Mouse (Mus musculus) left cerebral cortex, postnatal 10 days (tissue): ENCODE measurements at regions not wholly inside any gene's neighbourhood (a gene's known extent, or its start where the extent isn't known, plus 50 kb on each side); places are given as distances from the start of the nearest gene placed in this dataset.
A peak's percentile ranks its signal among the peaks of the same experiment; 100 is the strongest.

Source experiments
- DNase-seq, 2 experiments: peaks; one replicate each; pipeline ENCODE4 v3.0.0; 2021 to 2022; ENCODE audit warnings: low spot score in 2 of 2, mixed read lengths in 1 of 2; ENCODE audit errors: extremely low spot score in 1 of 2
- intact Hi-C: fragments of 180-260 bp; cut with DNase I; formaldehyde crosslinking; loops from one replicate; pipeline ENCODE4 v1.15.1; 2025

DNA sequence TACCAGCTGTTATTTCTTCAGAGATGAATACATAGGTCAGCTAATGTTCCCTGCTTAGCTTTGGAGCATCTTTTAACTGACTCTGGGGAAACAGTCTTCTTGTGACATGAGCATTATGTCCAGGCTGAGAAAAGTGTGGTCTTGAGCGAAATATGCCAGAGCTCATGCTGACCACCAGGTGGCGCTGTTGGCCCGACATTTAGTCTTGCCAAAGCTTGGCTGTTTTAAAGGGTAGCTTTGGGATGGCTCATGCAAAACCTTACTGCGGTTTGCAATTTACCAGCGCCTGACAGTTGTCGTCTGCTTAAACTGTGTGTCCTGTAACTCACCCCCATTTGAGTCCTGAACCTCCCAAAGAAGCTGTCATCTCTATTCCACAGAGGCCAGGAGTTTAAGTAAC, 91.6 kb downstream of the Gm525 start:
- intact Hi-C loops = loop anchor here (1.0 to 10.0 kb wide), 4 partner anchors 138 to 1002 kb away; no protein-coding TSS in a partner anchor

GRCm38 (mm10) chr11:89153466-89154406, 80.1 kb downstream of the Gm525 start:
- intact Hi-C loops = no loop called here
- no peak for DNase-seq

More for the DNA sequence above, 91.6 kb downstream of the Gm525 start:
- peak; percentile 72 to 87 for DNase-seq

- no peak for DNase-seq
- intact Hi-C loops = no loop called here
Measured at GRCm38 (mm10) chr11:89147990-89148389, 74.3 kb downstream of the Gm525 start.

DNA sequence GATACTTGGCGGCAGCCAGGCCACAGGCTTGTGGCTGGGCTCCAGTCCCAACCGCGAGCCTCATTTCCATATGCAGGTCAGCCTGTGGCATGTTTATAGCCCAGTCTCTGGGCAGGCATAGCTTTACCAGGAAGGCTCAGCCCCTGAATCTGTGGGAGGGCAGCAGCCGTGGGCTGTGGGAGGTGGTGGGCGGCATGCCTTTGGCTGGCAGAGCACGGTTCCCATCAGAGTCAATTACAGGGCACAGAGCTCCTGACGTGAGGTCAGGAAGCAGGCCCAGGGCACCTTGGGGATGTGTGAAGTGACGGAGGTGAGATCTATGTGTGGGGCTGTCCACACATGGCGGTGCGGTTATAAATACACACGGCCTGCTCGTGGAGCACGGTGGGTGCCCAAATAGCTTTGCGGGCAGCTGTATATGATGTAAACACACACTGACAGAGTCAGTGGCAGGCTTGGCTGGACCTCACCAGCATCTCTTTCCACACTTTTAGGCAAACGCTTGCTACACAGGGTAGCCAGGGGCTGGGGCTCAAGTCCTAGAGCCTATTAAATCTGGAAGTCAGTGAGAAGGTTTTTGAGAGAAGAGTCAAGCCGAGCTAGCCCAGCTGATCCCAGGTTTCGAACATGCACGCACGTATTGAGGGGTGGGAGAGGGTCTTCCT, 71.8 kb downstream of the Gm525 start:
- no peak for DNase-seq
- intact Hi-C loops = no loop called here

GRCm38 (mm10) chr11:89142527-89143154, 69.0 kb downstream of the Gm525 start:
- intact Hi-C loops = no loop called here
- DNase-seq = no peak
